Mouse (Mus musculus): ENCODE measurements around the gene Meis2.

The Meis2 gene

DNA sequence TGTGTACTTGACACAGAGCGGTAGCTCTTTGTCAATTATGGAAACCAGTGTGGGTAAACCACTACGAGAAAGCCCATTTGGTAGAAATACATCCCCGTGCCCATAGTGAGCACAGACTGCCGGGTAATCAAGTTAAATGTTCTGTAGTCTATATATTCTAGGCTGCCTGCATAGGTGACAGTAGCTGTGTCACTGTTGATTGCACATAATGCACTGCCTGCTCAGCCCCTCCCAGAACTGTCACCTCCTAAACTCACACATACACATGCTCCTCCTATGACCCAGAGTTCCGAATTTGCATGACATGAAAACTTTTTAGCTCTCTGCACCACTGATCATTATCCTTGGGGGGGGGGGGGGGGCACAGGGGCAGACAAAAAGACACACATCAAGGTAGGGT is 65.1 kb downstream of the Meis2 start:
- no peak for DNase-seq (ENCODE audit: inconsistent ontology term)

DNA sequence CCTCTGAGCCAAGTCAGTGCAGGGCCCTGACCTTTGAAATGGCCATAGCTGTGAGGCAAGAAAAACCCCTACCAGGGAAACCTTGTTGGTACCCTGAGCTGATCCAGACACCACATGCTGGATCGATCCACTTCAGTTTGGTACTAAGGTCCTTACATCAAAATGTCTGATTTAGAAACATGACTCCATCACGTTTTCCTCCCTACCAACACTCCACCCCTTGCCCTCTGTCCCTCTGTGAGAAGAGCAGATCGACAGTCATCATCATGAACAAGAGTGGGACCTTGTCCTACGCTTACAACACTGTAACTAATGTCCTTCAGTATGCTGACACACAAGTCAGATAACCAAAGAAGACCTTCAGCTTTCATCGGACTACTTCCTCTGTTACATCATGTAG is 66.8 kb downstream of the Meis2 start:
- no peak for DNase-seq (ENCODE audit: inconsistent ontology term)

DNA sequence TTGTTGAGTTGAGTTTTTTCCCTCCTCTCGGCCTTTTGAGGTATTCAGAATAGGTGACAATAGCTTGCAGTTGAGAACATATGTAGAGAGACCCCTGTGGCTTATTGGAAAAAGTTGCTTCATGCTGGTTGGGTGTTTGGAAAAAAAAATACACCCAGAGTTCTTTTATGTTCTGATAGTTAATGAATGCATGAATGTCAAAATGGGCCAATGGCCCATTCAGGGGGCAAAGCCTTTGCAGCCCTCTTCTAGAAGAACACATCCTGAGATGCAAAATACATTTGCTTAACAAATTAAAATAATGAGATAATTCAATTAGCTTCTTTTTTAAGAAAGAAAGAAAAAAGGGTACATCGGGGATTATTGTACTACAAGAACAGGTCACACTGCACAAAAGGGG is 69.2 kb downstream of the Meis2 start:
- DNase-seq (ENCODE audit: inconsistent ontology term) = no peak

DNA sequence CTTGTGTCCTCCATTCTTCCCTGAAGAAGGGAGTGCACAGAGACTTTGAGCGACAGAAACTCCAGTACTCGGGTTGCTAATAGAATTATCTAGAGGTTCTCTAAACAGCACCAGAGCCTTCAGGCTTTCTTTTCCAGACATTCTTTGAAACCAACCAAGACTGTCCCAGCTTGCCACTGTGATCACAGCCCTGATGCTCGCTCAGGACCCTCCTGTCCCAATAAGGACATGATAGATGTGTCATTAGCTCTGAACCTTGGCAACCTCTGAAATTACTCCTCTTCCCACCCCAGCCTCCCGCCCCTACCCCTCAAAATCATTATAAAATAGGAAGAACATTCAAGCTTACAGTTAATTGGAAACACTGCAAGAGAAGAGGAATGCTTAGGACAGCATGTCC is 71.8 kb downstream of the Meis2 start:
- no peak for DNase-seq (ENCODE audit: inconsistent ontology term)

DNA sequence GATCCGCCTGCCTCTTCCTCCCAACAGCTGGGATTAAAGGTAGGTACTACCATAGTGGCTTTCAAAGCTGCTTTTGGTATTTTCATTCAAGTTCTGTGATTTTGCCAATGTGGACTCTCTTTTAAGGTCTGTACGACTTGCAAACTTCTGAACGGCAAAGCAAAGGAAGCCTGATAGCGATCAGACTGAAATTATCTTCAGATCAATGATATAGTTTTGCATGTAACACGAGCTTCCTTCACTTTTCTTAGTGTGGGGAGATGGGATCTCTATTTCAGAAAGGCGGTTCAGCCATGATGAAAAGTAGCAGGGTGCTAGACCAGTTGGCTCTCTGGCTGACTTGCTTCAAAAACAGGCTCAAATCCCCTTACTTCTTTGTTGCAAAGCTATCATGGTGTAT is 76.4 kb downstream of the Meis2 start:
- no peak for DNase-seq (ENCODE audit: inconsistent ontology term)

DNA sequence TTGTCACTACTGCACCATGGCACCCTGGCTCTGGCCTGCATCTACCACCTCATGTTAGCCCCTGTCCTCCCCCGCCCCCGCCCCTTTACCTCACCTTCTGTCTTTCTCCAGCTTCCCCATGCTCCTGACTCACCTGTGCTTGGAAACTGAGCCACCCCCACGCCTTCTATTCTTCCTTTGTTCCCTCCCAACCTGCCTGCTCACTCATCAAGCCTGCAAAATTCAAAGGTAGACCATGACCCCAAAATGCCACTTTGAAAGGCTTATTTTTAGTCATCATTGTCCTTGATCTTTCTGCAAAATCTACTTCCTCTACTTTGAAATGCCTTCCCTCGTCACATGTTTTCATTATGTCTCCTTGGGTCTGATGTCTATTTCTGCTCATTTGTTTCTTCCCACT is 77.2 kb downstream of the Meis2 start:
- no peak for DNase-seq (ENCODE audit: inconsistent ontology term)

DNA sequence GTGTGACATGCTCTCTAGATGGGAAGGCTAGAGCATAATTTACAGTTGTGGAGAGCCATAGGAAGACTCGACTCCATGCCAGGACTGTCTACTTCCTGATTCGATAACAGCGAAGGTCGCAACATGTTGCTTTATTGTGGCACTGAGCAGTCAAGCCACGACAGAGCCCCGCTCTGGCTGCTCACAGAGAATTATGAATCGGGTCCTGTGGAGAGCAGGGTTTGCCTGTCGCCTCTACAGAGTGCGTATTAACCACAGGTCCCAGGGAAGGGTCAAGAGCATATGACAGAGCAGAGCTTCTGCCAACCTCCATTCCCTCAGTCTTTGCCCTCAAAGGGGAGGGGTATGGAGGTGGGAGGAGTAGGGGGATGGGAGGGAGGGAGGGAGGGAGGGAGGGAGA is 80.7 kb downstream of the Meis2 start:
- DNase-seq (ENCODE audit: inconsistent ontology term) = no peak

DNA sequence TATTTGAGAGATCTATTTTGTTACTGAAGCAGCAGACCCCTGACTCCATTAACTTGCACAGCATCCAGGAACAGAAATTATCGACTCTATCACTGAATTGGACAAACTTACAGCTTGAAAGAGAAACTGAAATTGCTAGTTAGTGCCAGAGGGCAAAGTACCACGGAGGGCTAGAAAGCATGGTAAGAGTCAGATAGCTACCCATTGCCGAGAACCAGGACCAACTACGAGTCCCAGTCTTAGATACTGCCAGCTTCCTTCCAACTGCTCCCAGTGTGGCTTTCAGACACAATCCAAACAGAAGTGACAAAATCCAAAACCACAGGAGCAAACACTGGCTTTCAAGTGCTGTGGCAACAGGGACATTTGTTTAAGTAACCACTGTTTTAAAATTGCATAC is 81.2 kb downstream of the Meis2 start:
- no peak for DNase-seq (ENCODE audit: inconsistent ontology term)

DNA sequence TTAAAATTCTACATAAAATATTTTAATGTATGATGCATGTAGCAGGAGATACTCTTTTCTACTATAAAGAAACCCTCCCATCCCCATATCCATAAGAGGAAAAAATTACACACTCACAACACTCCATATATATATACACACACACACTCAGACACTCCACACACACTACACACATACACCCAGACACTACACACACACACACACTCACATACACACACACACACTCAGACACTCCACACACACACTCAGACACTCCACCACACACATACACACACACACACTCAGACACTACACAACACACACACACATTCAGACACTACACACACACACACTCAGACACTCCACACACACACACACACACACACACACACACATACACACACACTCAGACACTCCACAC is 85.1 kb downstream of the Meis2 start:
- no peak for DNase-seq (ENCODE audit: inconsistent ontology term)

DNA sequence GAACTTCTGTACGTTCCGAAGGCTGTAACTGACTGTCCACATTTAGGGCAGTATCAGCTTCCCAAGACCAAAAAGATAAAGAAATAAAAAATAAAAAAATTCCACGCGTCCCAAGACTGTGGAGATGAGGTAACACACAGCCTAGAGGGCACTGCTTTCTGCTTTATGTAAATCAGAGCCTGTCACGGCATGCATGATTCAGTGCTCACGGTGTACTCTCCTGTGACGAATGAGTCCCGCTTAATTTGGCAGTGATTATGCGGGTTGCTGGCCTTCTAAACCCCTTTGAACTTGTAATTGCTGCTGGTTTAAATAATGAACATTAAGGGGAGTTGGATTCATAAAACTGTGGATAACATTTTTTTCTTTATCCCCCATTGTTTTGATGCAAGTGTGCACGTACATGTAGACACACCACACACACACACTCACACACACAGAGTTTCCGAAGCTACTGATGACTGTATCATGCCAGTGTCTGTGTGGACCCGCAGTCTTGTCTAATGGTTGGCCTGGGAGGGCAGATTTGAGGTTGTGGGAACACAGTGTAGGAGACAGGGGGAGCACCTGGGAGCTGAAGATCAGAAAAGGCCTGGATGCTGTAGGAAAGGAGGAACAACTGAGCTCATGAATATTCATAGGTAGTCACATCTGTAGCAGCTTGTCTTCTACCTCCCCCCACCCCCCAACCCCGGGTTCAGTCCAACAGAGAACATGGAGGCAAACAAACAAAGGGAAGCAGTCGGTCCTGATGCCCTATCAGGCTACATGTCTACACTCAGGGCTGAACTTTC is 85.8 kb downstream of the Meis2 start:
- DNase-seq (ENCODE audit: inconsistent ontology term) = no peak

DNA sequence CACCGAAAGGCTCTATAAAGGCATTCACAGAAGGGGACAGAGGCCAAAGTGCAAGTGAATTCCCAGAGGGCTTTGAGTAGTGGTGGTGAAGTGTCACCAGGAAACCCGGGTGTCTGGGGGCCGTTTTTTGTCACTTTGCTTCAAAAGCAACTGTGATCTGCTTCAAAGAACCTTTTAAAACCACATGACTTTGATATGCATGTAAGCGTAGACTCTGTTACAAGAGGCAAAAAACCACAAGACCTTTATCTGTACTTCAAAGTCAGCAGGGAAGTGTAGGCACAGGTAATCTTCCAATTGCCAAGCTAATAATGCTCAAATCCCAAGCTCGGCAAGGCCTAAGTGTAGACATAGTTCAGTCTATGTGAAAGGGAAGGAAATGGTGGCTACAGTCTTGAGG is 87.0 kb downstream of the Meis2 start:
- no peak for DNase-seq (ENCODE audit: inconsistent ontology term)

DNA sequence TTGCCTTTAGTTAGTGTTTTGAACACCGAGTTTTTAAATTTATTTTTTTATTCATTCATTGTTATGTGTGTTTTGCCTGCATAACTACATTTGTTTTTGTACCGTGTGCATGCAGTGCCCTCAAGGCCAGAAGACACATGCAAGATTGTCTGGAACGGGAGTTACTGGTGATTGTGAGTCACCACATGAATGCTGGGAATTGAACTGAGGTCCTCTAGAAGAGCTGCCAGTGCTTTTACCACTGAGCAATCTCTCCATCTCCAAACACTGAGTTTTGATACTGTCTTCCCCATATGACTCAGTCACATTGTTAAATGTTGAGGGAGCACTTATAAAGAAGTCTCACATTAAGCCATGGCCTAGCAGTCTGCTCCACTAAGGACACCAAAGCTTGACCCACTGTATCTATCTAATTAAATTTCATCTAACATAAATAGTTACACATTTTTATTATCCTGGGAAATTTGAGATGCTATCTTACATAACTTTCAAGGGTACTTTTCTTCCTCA is 94.3 kb downstream of the Meis2 start:
- DNase-seq (ENCODE audit: inconsistent ontology term) = no peak

DNA sequence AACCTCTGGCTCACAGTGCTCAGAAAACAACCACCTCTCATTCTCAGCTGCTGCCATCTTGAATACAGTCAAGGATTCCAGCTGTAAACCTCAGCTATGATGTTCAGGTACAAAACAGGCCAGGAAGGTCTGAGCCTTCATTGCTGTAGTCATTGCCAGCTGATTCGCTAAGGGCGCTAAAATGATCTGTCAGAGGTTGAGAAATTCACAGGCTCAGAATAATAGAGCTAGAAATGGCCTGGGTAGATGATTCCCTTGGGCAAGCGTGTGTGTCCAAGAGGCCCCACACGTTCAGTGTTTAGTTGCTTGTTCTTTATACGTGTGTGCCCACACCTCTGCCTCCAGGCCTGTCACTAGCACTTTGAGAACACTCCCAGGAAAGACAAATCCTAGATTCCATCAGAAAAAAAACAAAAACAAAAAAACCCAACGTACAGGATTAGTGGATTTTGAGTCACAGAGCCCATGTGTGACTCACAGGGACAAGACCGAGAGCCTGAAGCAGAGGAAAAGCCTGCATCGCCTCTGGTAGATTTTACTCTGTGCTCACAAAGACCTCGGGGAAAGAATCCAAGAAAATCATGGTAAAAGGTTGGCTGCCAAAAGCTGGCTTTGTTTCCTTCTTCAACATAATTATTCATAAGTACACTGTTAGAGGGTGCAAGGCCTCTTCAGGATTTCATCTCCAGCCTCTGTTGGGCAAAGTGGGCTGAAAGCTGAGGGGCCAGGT is 95.4 kb downstream of the Meis2 start:
- DNase-seq (ENCODE audit: inconsistent ontology term) = peak; percentile 79

DNA sequence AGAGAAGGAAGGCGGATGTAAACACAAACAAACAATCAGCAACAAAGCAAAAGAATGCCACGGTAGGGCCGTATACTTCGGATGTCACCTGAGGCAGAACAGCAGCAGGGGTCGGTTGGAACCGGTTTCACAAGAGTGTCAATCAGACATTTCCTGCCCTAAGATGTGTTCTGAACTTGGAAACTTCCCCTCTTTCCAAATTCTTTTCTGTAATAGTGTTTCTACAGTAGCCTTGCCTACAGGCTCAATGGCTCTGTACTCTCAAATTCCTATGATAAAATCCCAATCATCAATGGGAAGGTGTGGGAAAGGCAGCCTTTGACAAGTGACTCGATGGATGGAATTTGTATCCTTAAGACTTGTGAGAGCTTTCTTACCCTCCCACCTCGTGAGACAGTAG is 96.4 kb downstream of the Meis2 start:
- DNase-seq (ENCODE audit: inconsistent ontology term) = no peak

DNA sequence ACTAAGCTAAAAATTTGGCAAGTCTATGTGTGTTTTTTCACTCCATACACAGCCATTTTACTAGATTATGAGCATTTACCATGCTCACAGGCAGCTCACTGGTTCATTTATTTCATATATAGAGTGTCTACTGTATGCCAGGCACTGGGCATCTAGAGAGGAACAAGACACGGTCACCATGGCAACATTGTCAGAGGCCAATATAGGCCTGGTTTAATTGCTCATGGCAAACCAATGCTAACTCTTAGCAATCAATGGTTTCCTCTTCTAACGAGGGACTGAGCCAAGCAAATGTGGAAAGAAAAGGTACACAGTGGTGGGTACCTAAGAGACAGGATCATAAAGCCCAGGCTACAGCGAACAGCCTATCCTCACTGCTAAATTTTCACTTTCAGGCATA is 100.7 kb downstream of the Meis2 start:
- no peak for DNase-seq (ENCODE audit: inconsistent ontology term)

DNA sequence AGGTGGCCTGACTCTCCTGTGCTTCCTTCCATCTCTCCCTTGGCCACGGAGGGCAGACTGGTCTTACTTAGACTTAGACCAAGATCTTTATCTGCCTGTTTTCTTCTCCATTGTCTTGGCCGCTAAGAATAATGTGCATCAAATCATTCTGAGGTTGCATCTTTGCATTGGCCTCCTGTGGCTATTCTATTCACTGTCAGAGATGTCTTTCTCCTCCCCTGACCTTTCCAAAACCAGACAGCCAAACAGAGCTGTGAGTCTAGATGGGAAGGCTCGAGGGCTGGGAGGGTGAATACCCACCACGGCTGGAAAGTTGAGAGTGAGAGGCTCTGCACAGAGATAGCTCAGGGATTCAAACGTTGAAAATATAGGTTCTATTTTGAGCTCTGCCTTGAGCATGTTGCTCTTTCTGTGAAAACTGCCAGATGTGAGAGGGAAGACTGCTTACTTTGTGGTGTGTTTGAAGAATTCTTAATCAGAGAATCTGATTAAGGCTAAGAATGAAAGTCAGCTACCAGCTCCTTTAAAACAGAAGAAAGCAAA is 102.3 kb downstream of the Meis2 start:
- no peak for DNase-seq (ENCODE audit: inconsistent ontology term)

DNA sequence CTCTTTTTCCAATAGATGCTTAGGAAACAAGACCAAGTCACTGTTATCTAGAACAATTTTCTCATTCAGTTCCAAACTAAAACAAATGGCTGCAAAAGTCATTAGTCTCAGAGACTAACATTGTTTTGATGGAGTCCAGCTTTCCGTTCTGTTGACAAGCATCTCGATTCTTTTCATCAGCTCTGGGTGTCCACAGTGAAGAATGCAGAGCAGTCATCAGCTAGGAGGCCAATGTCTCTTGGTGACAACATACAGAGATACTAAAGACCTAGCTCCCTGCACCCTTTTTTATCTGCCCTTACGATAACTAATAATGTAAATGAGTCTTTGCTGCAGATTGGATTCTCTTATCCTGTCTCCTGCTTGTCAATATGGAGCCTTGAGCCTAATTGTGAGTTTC is 102.9 kb downstream of the Meis2 start:
- no peak for DNase-seq (ENCODE audit: inconsistent ontology term)

DNA sequence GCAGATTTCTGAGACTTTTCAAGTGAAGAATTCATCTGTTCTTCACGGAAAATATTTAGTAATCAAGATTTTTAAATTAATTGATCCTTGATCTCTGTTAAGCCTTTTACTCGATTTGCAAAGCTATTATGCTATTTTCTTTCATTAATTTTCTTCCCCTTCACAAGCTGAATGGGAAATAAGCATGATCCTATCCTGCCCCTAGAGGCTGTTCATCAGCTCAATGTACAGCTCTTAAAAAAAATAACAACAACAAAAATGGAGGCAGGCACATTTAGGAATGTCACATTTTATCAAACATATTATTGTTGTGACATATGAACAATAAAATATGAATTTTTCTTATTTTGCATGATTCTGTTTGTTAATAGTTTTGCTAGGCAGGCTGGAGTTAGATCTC is 103.5 kb downstream of the Meis2 start:
- DNase-seq (ENCODE audit: inconsistent ontology term) = no peak

DNA sequence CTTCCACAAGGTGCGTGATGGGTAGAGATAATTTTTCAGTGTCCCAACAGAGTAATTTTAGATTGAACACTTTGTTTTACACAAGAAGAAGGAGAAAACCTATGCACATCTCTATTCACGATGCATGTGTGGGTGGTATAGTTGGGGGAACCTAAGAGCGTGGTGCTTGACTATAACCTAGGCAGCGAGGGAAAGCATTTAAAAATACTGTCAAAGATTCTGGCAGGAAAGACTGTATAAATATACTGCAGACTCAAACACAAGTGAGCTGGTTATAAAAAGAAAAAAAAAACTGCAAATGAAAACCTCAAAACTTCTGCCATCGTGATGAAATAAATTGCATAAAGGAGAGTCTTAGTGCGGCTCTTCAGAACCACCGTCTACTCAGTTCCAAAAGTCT is 105.0 kb downstream of the Meis2 start:
- no peak for DNase-seq (ENCODE audit: inconsistent ontology term)

DNA sequence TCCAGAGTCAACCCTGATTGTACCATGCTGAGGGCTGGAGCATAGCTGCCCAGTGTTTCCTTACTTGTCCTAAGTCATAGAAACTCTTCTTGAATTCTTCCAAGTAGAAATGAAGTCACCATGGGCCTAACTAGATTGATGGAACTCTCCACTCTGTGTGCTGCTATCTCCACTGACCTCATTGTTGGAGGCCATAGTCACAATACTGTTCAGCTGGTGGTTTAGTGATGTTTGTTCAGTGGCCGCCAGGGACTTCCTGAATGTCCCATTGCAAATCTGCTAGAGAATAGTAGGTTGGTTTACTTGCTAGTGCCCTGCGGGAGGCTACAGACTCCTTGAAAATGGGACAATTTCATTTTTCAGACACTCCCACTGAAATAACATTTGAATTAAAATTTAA is 108.9 kb downstream of the Meis2 start:
- no peak for DNase-seq (ENCODE audit: inconsistent ontology term)

DNA sequence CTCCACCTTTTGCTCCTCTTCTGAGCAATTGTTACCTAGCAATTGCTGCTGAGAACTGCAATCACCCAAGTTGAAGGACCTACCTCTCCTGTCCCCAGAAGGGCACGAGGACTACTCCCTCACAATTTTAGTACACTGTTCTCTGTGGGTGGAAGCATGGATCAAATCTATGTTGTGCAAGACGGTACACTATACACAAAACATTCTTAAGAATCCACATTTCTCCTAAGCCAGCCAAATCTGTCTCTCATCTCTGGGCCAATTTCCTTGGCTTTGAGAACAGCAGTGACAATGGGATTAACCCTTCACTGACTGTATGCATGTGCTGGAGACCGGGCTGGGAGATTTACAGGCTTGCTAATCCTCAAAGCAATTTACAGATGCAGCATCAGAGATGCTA is 115.0 kb downstream of the Meis2 start:
- DNase-seq (ENCODE audit: inconsistent ontology term) = no peak

DNA sequence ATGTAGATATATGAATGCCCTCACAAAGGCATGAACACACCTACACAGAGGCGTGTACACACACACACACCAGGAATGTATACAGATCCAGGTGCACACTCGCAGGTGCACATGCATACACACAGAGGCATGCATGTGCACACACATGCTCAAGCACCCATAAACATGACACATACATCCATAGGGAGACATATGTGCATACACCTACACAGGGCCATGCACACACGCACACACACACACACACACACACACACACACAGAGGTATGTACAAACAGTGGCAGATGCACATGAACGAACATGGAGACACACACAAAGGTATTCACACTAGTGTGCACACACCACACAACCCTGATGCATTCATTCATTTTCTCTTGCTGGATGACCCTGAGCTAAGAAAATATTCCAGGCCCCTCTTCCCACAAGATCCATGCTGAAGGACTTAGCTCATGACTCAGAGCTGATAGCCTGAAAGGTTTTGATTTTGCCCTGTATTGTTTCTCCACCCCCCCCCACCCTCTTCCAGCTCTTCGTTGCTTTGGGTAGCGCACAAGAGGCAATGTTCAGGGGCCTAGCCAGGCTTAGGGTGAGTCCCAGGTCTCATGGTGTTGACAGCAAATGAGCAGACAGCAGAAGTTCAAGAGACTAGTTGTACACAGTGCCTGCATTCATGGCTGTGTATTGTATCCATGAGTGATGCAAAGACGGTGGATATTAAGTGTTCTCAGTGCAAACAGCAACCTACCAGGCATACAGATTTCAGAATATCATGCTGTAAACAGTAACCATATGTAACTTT is 116.8 kb downstream of the Meis2 start:
- no peak for DNase-seq (ENCODE audit: inconsistent ontology term)
